Mouse (Mus musculus): ENCODE measurements at regions not wholly inside any gene's neighbourhood (a gene's known extent, or its start where the extent isn't known, plus 50 kb on each side); places are given as distances from the start of the nearest gene placed in this dataset.

DNA sequence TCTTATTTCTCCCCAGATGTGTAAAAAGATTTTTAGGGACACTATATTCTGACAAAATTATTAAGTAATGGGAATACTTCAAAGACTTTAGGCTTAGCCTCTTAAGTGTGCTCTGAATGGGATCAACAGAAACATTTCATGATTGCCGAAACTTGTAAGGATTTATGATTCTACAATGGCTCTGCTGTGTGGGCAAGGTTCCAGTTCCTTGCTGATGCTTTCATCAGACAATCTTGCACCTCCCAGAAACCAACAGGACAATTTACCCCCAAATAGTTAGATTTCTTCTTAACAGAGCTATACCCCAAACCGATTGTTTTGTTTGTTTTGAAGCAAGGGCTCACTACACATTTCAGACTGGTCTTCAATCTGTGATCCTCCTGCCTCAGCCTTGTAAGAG is 2236.1 kb downstream of the 4930444P10Rik start:
- TF ChIP-seq POLR2A (IDR thresholded peaks at IDR 0.05; ENCODE audit: borderline replicate concordance, insufficient read depth, low read length) (no peak), CTCF (IDR thresholded peaks at IDR 0.05; ENCODE audit: borderline replicate concordance, insufficient read depth, low read depth, low read length) (no peak)

All from cerebellum, adult 2 months (tissue).